Comparison of ENCODE assay signal across 17 mouse cellular contexts in genomic region chr2:120702675-120703074, GRCm38 (mm10).
"Had no signal": no experiment of that assay in that cellular context is flagged by ENCODE, and none has a peak within 500 bp of the region (broad histone marks: within the 10 kb centered on the region; RNA-seq: fewer than 3 reads in every experiment).

No protein-coding gene starts in this region.

- H3K27me3 ChIP-seq: neural tube, embryonic 12.5 days; neural tube, embryonic 13.5 days; neural tube, embryonic 15.5 days; stomach, embryonic 15.5 days had no signal

- H3K4me3 ChIP-seq: neural tube, embryonic 12.5 days; neural tube, embryonic 13.5 days; neural tube, embryonic 15.5 days; stomach, embryonic 15.5 days had no signal

- H3K4me2 ChIP-seq: neural tube, embryonic 12.5 days; neural tube, embryonic 13.5 days; neural tube, embryonic 15.5 days; stomach, embryonic 15.5 days had no signal

- H3K9ac ChIP-seq: neural tube, embryonic 12.5 days; neural tube, embryonic 13.5 days; neural tube, embryonic 15.5 days; stomach, embryonic 15.5 days had no signal

- H3K27ac ChIP-seq: neural tube, embryonic 12.5 days; neural tube, embryonic 13.5 days; neural tube, embryonic 15.5 days; stomach, embryonic 15.5 days; stomach, postnatal 0 days had no signal

- H3K9me3 ChIP-seq: neural tube, embryonic 12.5 days; neural tube, embryonic 13.5 days; neural tube, embryonic 15.5 days; stomach, embryonic 15.5 days had no signal

- H3K4me1 ChIP-seq: neural tube, embryonic 12.5 days; neural tube, embryonic 13.5 days; neural tube, embryonic 15.5 days; stomach, embryonic 15.5 days had no signal

- DNase-seq: retina, postnatal 1 day; right cerebral cortex, adult 18-20 months; right cerebral cortex, postnatal 14 days; right cerebral cortex, postnatal 25 days; right cerebral cortex, postnatal 4 days; spleen, adult 18-20 months; thymus, adult 18-20 months; thymus, adult 2 months; thymus, postnatal 14 days; thymus, postnatal 25 days; thymus, postnatal 36 days; thymus, postnatal 4 days had no signal
